Mouse (Mus musculus) cerebellum, adult 2 months (tissue): ENCODE measurements around the gene Ift57.

ENCODE experiments used
- CTCF ChIP-seq: fragments of 200-500 bp; IDR thresholded peaks from 2 replicates; pipeline ENCODE4 v1.5.1; 2011; ENCODE audit warnings: low read depth, mild to moderate bottlenecking, control low read depth, low read length, moderate library complexity, borderline replicate concordance; ENCODE audit not compliant: insufficient read depth
- POLR2A ChIP-seq: fragments of 200-500 bp; IDR thresholded peaks from 2 replicates; pipeline ENCODE4 v1.6.1; 2011; ENCODE audit warnings: low read length, control low read depth, borderline replicate concordance; ENCODE audit not compliant: insufficient read depth

GRCm38 (mm10) chr16:49792446-49792878, 93.4 kb downstream of the Ift57 start:
- TF ChIP-seq CTCF: no peak
- no peak for TF ChIP-seq POLR2A
